Mouse (Mus musculus) v-Abl transformed pro-B cells (cell line): ENCODE measurements around the gene Stxbp2.
"Not testable (repeated sequence)": the region's sequence is repeated elsewhere in the genome, so short reads cannot be mapped to it uniquely, and the experiment has no call there.

ENCODE experiments used
- in situ Hi-C, 2 experiments: fragments of 400-800 bp; cut with MboI; formaldehyde crosslinking; loops; one replicate each; pipeline ENCODE4 v1.15.1; 2025; ENCODE audit not compliant: unreplicated experiment in 2 of 2

Stxbp2 gene

GRCm38 (mm10) chr8:3630647-3631477, at the start of gene Stxbp2:
TSS of gene Stxbp2 (plus strand) at chr8:3630955.
- in situ Hi-C loops: no loop called here

GRCm38 (mm10) chr8:3581961-3582360, 48.8 kb upstream of the Stxbp2 start:
- in situ Hi-C loops: not testable (repeated sequence)

- in situ Hi-C loops: no loop called here
Measured at GRCm38 (mm10) chr8:3586452-3586851, 44.3 kb upstream of the Stxbp2 start.

- in situ Hi-C loops: no loop called here
Measured at GRCm38 (mm10) chr8:3586993-3587390, 43.8 kb upstream of the Stxbp2 start, which contains the start of gene Camsap3. TSS of gene Camsap3 (plus strand) at chr8:3587293.

GRCm38 (mm10) chr8:3587391-3588257, 43.1 kb upstream of the Stxbp2 start:
- in situ Hi-C loops: no loop called here

- in situ Hi-C loops: no loop called here
Measured at GRCm38 (mm10) chr8:3588258-3588633, 42.5 kb upstream of the Stxbp2 start.

GRCm38 (mm10) chr8:3593470-3593869, 37.3 kb upstream of the Stxbp2 start:
- in situ Hi-C loops: no loop called here

GRCm38 (mm10) chr8:3594466-3594865, 36.3 kb upstream of the Stxbp2 start:
- in situ Hi-C loops: no loop called here

GRCm38 (mm10) chr8:3598054-3598453, 32.7 kb upstream of the Stxbp2 start:
- in situ Hi-C loops: no loop called here

GRCm38 (mm10) chr8:3599219-3599618, 31.5 kb upstream of the Stxbp2 start:
- in situ Hi-C loops: no loop called here

GRCm38 (mm10) chr8:3600401-3600800, 30.4 kb upstream of the Stxbp2 start:
- in situ Hi-C loops: no loop called here

- in situ Hi-C loops: no loop called here
Measured at GRCm38 (mm10) chr8:3603439-3603838, 27.3 kb upstream of the Stxbp2 start.

- in situ Hi-C loops: no loop called here
Measured at GRCm38 (mm10) chr8:3606593-3606992, 24.2 kb upstream of the Stxbp2 start.

- in situ Hi-C loops: no loop called here
Measured at GRCm38 (mm10) chr8:3607822-3608221, 22.9 kb upstream of the Stxbp2 start.

GRCm38 (mm10) chr8:3609046-3609815, 21.5 kb upstream of the Stxbp2 start:
- in situ Hi-C loops: no loop called here

GRCm38 (mm10) chr8:3609816-3610150, 21.0 kb upstream of the Stxbp2 start:
- in situ Hi-C loops: loop anchor here in 1 of 2 experiments (10.0 kb wide), 1 partner anchor 1065 kb away; no protein-coding TSS in a partner anchor

- in situ Hi-C loops: loop anchor here (10.0 kb wide), 2 partner anchors 107 to 267 kb away; partner anchors contain the start of genes A430078G23Rik (in 1 of the 2) and Pnpla6 (in 1 of the 2)
Measured at GRCm38 (mm10) chr8:3621199-3621970, 9.4 kb upstream of the Stxbp2 start, which contains the start of the genes Xab2 and Pet100. TSS of gene Xab2 (minus strand) at chr8:3621316. TSS of gene Pet100 (plus strand) at chr8:3621548.

- in situ Hi-C loops: loop anchor here (10.0 kb wide), 2 partner anchors 107 to 267 kb away; partner anchors contain the start of genes A430078G23Rik (in 1 of the 2) and Pnpla6 (in 1 of the 2)
Measured at GRCm38 (mm10) chr8:3622119-3622518, 8.6 kb upstream of the Stxbp2 start.

- in situ Hi-C loops: loop anchor here (5.0 to 10.0 kb wide), 3 partner anchors 108 to 271 kb away; partner anchors contain the start of genes Pnpla6 (in 2 of the 2) and A430078G23Rik (in 1 of the 2)
Measured at GRCm38 (mm10) chr8:3625445-3625844, 5.3 kb upstream of the Stxbp2 start, which contains the start of gene Pcp2. TSS of gene Pcp2 (minus strand) at chr8:3625545.
